Mouse (Mus musculus) heart, embryonic 14.5 days (tissue): Measurements from ENCODE around the gene Nckap5. TPM values are rescaled to one million over a fixed set of nuclear protein-coding genes. Genes with fewer than 3 reads are reported as not detected.

Experiments used
- ATAC-seq: fragments of 200-750 bp; cut with Nextera tagmentation; 2 replicates; pipeline ENCODE4 v1.8.0; 2017; ENCODE audit warnings: low read depth, moderate TSS enrichment; ENCODE audit not compliant: insufficient number of reproducible peaks, insufficient read depth, low FRiP score
- H3K27ac ChIP-seq, 2 experiments: fragments of 200-500 bp in 1 of 2; fragments of 300-500 bp in 1 of 2; sonication (generic) in 1 of 2; replicated peaks in 1 of 2; 2 replicates each; pipeline ENCODE4 v1.5.1; 2012 to 2014; ENCODE audit warnings: low read depth in 2 of 2, low read length in 2 of 2, control low read depth in 1 of 2, mild to moderate bottlenecking in 1 of 2, mixed read lengths in 1 of 2; ENCODE audit not compliant: control insufficient read depth in 1 of 2, insufficient read depth in 1 of 2
- H3K27me3 ChIP-seq: fragments of 300-500 bp; sonication (generic); 2 replicates; pipeline ENCODE4 v1.6.1; 2014; ENCODE audit warnings: mild to moderate bottlenecking, low read length, control low read depth; ENCODE audit not compliant: control insufficient read depth, insufficient read depth
- H3K36me3 ChIP-seq: fragments of 300-500 bp; sonication (generic); 2 replicates; pipeline ENCODE4 v1.6.1; 2014; ENCODE audit warnings: mild to moderate bottlenecking, control low read depth, low read length, mixed read lengths; ENCODE audit not compliant: control insufficient read depth, insufficient read depth
- H3K4me1 ChIP-seq, 2 experiments: fragments of 200-500 bp in 1 of 2; fragments of 300-500 bp in 1 of 2; sonication (generic) in 1 of 2; 2 replicates each; pipeline ENCODE4 v1.6.1; 2012 to 2014; ENCODE audit warnings: low read length in 2 of 2, control low read depth in 1 of 2, mixed read lengths in 1 of 2; ENCODE audit not compliant: control insufficient read depth in 2 of 2, insufficient read depth in 2 of 2
- H3K4me2 ChIP-seq: fragments of 300-500 bp; sonication (generic); 2 replicates; pipeline ENCODE4 v1.6.1; 2014; ENCODE audit warnings: mild to moderate bottlenecking, low read length
- H3K4me3 ChIP-seq, 2 experiments: fragments of 200-500 bp in 1 of 2; fragments of 300-500 bp in 1 of 2; sonication (generic) in 1 of 2; 2 replicates each; pipeline ENCODE4 v1.5.1; 2012 to 2014; ENCODE audit warnings: low read length in 2 of 2, mild to moderate bottlenecking in 2 of 2, control low read depth in 1 of 2, low read depth in 1 of 2, moderate library complexity in 1 of 2; ENCODE audit not compliant: control insufficient read depth in 1 of 2, insufficient read depth in 1 of 2
- H3K9ac ChIP-seq: fragments of 300-500 bp; sonication (generic); 2 replicates; pipeline ENCODE4 v1.6.1; 2014; ENCODE audit warnings: mild to moderate bottlenecking, low read length
- H3K9me3 ChIP-seq: fragments of 300-500 bp; sonication (generic); 2 replicates; pipeline ENCODE4 v1.6.1; 2016; ENCODE audit warnings: low read length, control low read depth; ENCODE audit not compliant: control insufficient read depth
- WGBS: fragments of 180-500 bp; shearing (Covaris S2); extraction: QIAGEN DNeasy Blood & Tissue Kit; methylation state at CpG from one replicate; pipeline ENCODE4 v1.1.7; 2014; 5-methylcytosine and 5-hydroxymethylcytosine counted together
- polyA plus RNA-seq: library from polyadenylated mRNA; unstranded; fragments of >200 nt; fragmentation: Nextera tagmentation; extraction: Ambion mirVana; gene quantifications from 2 replicates; pipeline ENCODE4 v1.2.1, GENCODE M21; 2014

The Nckap5 gene
- polyA plus RNA-seq, 1 experiment from 2014 or later, result 9.4 TPM

GRCm38 (mm10) chr1:126700978-126701320 lies 129.7 kb downstream of the Nckap5 start:
- Histone ChIP-seq H3K4me3 (no peak overlapping the region), H3K9ac (no peak overlapping the region), H3K36me3 (no peaks in the 10 kb centered on the region), H3K4me2 (no peak overlapping the region), H3K27ac (no peak overlapping the region), H3K9me3 (no peaks in the 10 kb centered on the region), H3K4me1 (no peaks in the 10 kb centered on the region), H3K27me3 (no peaks in the 10 kb centered on the region)
- ATAC-seq, result no peak
- WGBS, result 81% methylated on average over 4 of the region's 4 CpGs

DNA sequence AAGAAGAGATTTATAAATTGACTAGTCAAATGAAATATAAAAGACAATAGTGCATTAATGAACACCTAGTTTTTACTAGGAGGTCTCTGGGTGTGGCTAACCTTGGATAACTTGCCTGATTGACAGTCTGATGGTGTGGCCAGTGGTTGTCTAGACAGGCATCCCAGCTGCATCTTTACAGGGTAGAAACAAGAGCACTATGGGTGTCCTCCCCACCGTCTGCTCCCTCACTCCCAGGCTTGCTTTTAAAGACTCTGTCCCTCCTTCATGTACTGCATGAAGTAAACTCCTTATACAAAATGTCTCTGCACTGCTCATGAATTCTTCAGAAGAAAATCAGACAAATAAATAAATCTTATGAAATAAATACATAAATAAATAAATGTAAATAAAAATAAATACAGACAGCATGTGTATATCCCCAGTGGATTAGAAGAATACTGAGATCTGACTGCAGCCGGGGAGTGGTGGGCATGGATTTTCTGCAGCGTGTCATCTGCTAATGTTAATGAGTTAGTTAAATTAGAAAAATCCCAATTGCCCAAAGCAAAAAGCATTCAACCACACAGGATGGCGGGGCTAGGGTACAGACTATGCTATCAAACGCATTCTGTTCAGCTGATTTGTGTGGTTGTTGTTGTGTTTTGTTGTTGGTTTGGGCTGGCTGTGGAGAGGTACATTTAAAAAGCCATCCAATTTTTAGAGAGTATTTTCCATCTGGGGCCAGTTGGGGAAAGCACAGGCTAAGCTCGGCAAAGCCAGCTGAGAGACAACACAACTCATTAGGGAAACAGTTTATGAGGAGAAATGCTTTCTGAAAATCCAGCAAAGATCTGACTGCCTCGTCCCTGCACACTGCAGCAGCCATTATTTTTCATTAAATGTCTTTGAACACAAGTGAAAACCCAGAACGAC lies 130.3 kb downstream of the Nckap5 start:
- 79% methylated on average over 8 of the region's 8 CpGs for WGBS
- no peak for ATAC-seq
- no peak overlapping the region for H3K27ac ChIP-seq

DNA sequence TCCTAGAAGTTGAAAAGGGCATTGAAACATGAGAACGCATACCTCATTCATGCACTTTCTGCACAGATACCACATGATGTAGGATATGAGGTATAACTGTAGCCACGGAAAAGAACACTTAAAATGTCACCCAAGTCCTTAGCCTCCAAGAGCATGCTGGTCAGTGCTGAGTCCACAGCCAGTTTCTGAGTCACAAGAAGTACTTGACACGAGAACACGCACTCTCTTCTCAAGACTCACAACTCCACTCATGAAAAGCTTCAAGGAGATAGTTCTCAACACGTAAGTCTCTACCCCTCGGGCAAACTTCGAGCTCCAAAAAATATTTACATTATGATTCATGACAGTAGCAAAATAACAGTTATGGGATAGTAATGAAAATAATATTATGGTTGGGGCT lies 137.0 kb downstream of the Nckap5 start:
- Histone ChIP-seq H3K9ac (no peak overlapping the region), H3K9me3 (no peaks in the 10 kb centered on the region), H3K27me3 (no peaks in the 10 kb centered on the region), H3K36me3 (no peaks in the 10 kb centered on the region), H3K4me3 (no peak overlapping the region), H3K4me1 (no peaks in the 10 kb centered on the region), H3K4me2 (no peak overlapping the region), H3K27ac (no peak overlapping the region)
- WGBS, result 82% methylated on average over 7 of the region's 7 CpGs
- no peak for ATAC-seq

More for the DNA sequence above, 130.3 kb downstream of the Nckap5 start:
- Histone ChIP-seq H3K4me2 (no peak overlapping the region), H3K4me3 (no peak overlapping the region), H3K4me1 (no peaks in the 10 kb centered on the region), H3K36me3 (no peaks in the 10 kb centered on the region), H3K9me3 (no peaks in the 10 kb centered on the region), H3K27me3 (no peaks in the 10 kb centered on the region), H3K9ac (no peak overlapping the region)

DNA sequence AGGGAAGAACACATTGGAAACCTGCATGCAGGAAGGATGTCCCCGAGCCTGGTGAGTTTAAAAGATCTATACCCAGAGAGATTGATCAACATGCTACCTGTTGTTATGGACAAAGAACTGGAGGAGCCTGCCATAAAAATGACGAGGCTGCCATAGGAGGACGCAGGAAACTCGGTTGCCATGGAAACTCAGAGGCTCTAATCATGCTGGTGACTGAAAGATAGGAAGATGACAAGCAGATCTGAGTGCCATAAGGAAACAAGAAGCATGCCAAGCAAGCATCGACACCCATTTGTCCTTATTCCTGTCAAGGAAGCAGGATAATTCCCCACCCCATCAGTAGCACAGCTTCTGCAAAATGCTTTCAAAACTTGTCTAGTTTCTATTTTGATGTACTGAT lies 142.0 kb downstream of the Nckap5 start:
- peaks cover 7 to 10% of the 10 kb centered on the region in 2 experiments for H3K4me1 ChIP-seq
- no peaks in the 10 kb centered on the region for H3K9me3 ChIP-seq
- ATAC-seq, result no peak
- WGBS, result 66% methylated on average over 5 of the region's 5 CpGs
- H3K4me2 ChIP-seq, result no peak overlapping the region
- no peak overlapping the region for H3K27ac ChIP-seq
- H3K4me3 ChIP-seq, result no peak overlapping the region
- no peaks in the 10 kb centered on the region for H3K36me3 ChIP-seq
- H3K9ac ChIP-seq, result no peak overlapping the region
- no peaks in the 10 kb centered on the region for H3K27me3 ChIP-seq

- H3K4me1 ChIP-seq, result peaks cover 11 to 22% of the 10 kb centered on the region in 2 experiments
- no peak overlapping the region for H3K4me2 ChIP-seq
- no peaks in the 10 kb centered on the region for H3K9me3 ChIP-seq
- no peaks in the 10 kb centered on the region for H3K36me3 ChIP-seq
- no peak overlapping the region for H3K4me3 ChIP-seq
- no peak for ATAC-seq
- no peaks in the 10 kb centered on the region for H3K27me3 ChIP-seq
- WGBS, result 72% methylated on average over 2 of the region's 2 CpGs
- H3K9ac ChIP-seq, result no peak overlapping the region
- no peak overlapping the region for H3K27ac ChIP-seq
Measured at GRCm38 (mm10) chr1:126686678-126687077, 143.9 kb downstream of the Nckap5 start.

- H3K4me2 ChIP-seq, result peak overlapping the region; percentile 57
- no peaks in the 10 kb centered on the region for H3K27me3 ChIP-seq
- ATAC-seq, result peak; percentile 49; the same call in 1 of the 2 replicates
- H3K36me3 ChIP-seq, result no peaks in the 10 kb centered on the region
- peaks cover 13 to 27% of the 10 kb centered on the region in 2 experiments for H3K4me1 ChIP-seq
- no peaks in the 10 kb centered on the region for H3K9me3 ChIP-seq
- WGBS, result 10% methylated on average over 11 of the region's 11 CpGs
- peak overlapping the region; percentile 14 to 17; a peak in 1 of 4 replicates for H3K4me3 ChIP-seq
- H3K27ac ChIP-seq, result peak overlapping the region; percentile 58 to 72
- peak overlapping the region; percentile 27; the same call in 1 of the 2 replicates for H3K9ac ChIP-seq
Measured at GRCm38 (mm10) chr1:126683621-126684445, 146.8 kb downstream of the Nckap5 start.

DNA sequence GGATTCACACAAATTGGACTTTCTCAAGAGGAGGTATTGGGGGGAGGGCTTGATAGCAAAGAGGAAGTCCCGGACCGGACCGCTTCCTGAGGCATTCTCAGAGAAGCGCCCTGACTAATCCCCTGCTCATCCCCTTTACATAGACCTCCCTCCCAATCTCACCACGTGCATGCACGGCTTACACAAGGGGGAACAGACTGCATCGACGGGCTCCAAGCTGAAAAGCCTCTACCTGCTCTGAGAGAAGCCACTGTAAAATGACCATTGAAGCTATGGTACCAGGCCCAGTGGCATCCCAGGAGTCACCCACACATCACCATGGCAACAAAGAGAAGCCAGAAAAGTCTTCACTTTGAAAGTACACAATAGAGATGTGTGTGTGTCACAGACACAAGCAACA lies 148.8 kb downstream of the Nckap5 start:
- ATAC-seq, result no peak

More for the DNA sequence above, 148.8 kb downstream of the Nckap5 start:
- Histone ChIP-seq H3K4me3 (no peak overlapping the region), H3K27ac (no peak overlapping the region), H3K36me3 (no peaks in the 10 kb centered on the region), H3K4me1 (peaks cover 13 to 27% of the 10 kb centered on the region in 2 experiments), H3K27me3 (no peaks in the 10 kb centered on the region), H3K9ac (no peak overlapping the region), H3K4me2 (no peak overlapping the region), H3K9me3 (no peaks in the 10 kb centered on the region)
- 25% methylated on average over 8 of the region's 8 CpGs for WGBS
